Mouse (Mus musculus) heart, embryonic 13.5 days (tissue): ENCODE data around the gene Gga2. TPM values are rescaled to one million over a fixed set of nuclear protein-coding genes. Genes with fewer than 3 reads are reported as not detected.

ENCODE experiments used
- ATAC-seq: fragments of 200-750 bp; cut with Nextera tagmentation; 2 replicates; pipeline ENCODE4 v1.8.0; 2017; ENCODE audit warnings: moderate TSS enrichment; ENCODE audit not compliant: insufficient number of reproducible peaks, low FRiP score, low TSS enrichment; ENCODE audit errors: extremely low read depth
- H3K27ac ChIP-seq: fragments of 300-500 bp; sonication (generic); replicated peaks from 2 replicates; pipeline ENCODE4 v1.5.1; 2015; ENCODE audit warnings: moderate library complexity, mild to moderate bottlenecking, inconsistent platforms
- H3K27me3 ChIP-seq: fragments of 300-500 bp; sonication (generic); replicated peaks from 2 replicates; pipeline ENCODE4 v1.6.1; 2015; ENCODE audit warnings: mild to moderate bottlenecking, inconsistent platforms
- H3K36me3 ChIP-seq: fragments of 300-500 bp; sonication (generic); 2 replicates; pipeline ENCODE4 v1.6.1; 2015; ENCODE audit warnings: mild to moderate bottlenecking, inconsistent platforms
- H3K4me1 ChIP-seq: fragments of 300-500 bp; sonication (generic); 2 replicates; pipeline ENCODE4 v1.6.1; 2015; ENCODE audit warnings: inconsistent platforms
- H3K4me2 ChIP-seq: fragments of 300-500 bp; sonication (generic); 2 replicates; pipeline ENCODE4 v1.6.1; 2015; ENCODE audit warnings: inconsistent platforms, mild to moderate bottlenecking, moderate library complexity
- H3K4me3 ChIP-seq: fragments of 300-500 bp; sonication (generic); 2 replicates; pipeline ENCODE4 v1.5.1; 2015; ENCODE audit warnings: moderate library complexity, mild to moderate bottlenecking, inconsistent platforms
- H3K9ac ChIP-seq: fragments of 300-500 bp; sonication (generic); 2 replicates; pipeline ENCODE4 v1.6.1; 2015; ENCODE audit warnings: inconsistent platforms, mild to moderate bottlenecking, moderate library complexity
- H3K9me3 ChIP-seq: fragments of 300-500 bp; sonication (generic); 2 replicates; pipeline ENCODE4 v1.6.1; 2016; ENCODE audit warnings: inconsistent platforms
- WGBS: fragments of 180-500 bp; shearing (Covaris S2); methylation state at CpG from one replicate; pipeline ENCODE4 v1.1.7; 2015; ENCODE audit warnings: mixed read lengths; 5-methylcytosine and 5-hydroxymethylcytosine counted together
- polyA plus RNA-seq: library from polyadenylated mRNA; unstranded; fragments of >200 nt; fragmentation: Nextera tagmentation; extraction: Ambion mirVana; gene quantifications from 2 replicates; pipeline ENCODE4 v1.2.1, GENCODE M21; 2015

The Gga2 gene
- polyA plus RNA-seq, 1 experiment from 2014 or later: 77.2 TPM

GRCm38 (mm10) chr7:121936861-121937630 is 84.0 kb downstream of the Gga2 start:
- no peak overlapping the region for H3K9ac ChIP-seq
- peaks cover 17% of the 10 kb centered on the region for H3K36me3 ChIP-seq
- H3K27ac ChIP-seq: peak overlapping the region; percentile 59
- H3K27me3 ChIP-seq: no peaks in the 10 kb centered on the region
- no peak for ATAC-seq
- H3K9me3 ChIP-seq: no peaks in the 10 kb centered on the region
- 37% methylated on average over 14 of the region's 14 CpGs for WGBS
- no peak overlapping the region for H3K4me3 ChIP-seq
- peak overlapping the region; percentile 19 for H3K4me2 ChIP-seq
- H3K4me1 ChIP-seq: peaks cover 67% of the 10 kb centered on the region

Other genes with a start within 250 kb of the Gga2 start
- 0.11 and 0.19 TPM in 2 replicates for gene Scnn1b, start 156.2 kb downstream of the Gga2 start, polyA plus RNA-seq
- 17.3 and 18.2 TPM in 2 replicates for gene Cog7, start 39.5 kb downstream of the Gga2 start, polyA plus RNA-seq
- 46.3 and 46.9 TPM in 2 replicates for gene Ubfd1, start 46.0 kb upstream of the Gga2 start, polyA plus RNA-seq
- gene Ears2, start 46.0 kb upstream of the Gga2 start, polyA plus RNA-seq: 27.4 and 27.9 TPM in 2 replicates
- gene Ndufab1, start 80.7 kb upstream of the Gga2 start, polyA plus RNA-seq: 1,343 and 1,477 TPM in 2 replicates
- gene Palb2, start 111.8 kb upstream of the Gga2 start, polyA plus RNA-seq: 9.5 and 10.0 TPM in 2 replicates
- gene Dctn5, start 111.8 kb upstream of the Gga2 start, polyA plus RNA-seq: 70.6 and 76.4 TPM in 2 replicates
- 93.1 and 93.9 TPM in 2 replicates for gene Plk1, start 138.2 kb upstream of the Gga2 start, polyA plus RNA-seq
- gene Ern2, start 165.0 kb upstream of the Gga2 start, polyA plus RNA-seq: 0.06 TPM in 1 of 2 replicates, not detected in the other
- gene Chp2, start 198.3 kb upstream of the Gga2 start, polyA plus RNA-seq: 0.23 and 0.27 TPM in 2 replicates